Mouse (Mus musculus) induced T-regulatory cell, adult 2 months (primary cell): ENCODE data around the gene Zfp518b.
A peak's percentile ranks its signal among the peaks of the same experiment; 100 is the strongest.

Experiments
- DNase-seq: peaks from one replicate; pipeline ENCODE4 v3.0.0-alpha.2; 2012; ENCODE audit warnings: low read depth

The Zfp518b gene

DNA sequence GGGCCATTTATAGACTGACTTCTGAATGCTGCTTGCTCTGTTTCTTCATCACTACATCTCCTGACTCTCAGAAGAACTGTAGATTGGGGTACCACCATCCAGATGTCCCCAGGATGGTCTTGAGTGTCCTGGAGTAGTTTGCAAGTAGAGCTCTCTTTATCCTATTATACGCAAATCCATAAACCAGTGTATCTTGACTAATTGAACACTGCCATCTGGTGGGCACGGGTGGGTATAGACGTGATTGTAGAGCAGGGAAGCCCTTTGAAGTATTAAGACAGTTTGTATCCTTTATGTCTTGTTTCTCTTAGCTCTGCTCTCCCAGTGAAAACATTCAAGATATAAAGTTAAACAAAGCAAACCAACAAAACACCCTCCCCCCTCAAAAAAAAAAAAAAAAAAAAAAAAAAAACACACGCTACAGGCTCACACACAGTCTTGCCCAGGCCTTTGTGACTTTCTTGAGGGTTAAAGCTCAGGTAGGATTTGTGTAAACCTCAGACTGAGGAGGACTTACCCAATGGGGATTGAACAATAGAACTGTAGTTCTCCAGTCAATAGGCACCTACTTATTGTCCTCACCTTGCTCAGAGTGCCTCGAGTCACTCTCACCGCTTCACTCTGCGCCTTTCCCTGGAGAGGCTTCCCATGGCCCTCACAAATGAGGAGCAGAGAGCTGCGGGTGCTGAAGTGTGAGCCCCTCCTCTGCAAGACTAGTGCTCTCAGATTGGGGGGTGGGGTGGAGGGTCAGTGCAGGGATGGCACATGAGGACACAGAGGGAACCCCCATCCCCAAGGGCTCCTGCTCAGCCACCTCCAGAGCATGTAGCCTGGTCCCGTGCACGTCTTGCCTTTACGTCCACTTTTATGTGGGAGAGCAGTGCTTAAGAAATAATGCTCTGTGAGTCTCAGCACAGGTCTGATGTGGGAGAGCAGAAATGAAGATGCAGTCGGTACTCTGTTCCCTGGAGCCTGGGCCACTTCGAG lies 51.9 kb downstream of the Zfp518b start:
- DNase-seq = peak; percentile 81

DNA sequence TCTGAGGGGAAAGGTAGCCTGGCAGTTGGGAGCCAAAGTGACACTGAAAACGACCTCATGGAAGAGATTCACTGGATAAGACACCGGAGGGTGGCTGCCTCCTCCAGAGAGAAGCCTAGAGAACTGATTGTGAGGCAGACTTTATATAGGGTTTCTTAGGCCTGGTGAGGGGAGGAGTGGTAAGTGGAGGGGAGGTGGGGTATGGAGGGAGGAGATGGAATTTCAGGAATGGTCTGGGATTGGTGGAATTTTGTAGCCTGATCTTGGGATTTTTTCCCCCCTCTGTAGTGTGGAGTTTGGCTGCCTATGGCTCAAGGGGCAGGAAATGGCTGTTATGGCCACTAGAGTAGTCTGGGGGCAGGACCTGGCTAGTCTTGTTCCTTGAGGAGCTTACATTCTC lies 56.6 kb downstream of the Zfp518b start:
- no peak for DNase-seq

DNA sequence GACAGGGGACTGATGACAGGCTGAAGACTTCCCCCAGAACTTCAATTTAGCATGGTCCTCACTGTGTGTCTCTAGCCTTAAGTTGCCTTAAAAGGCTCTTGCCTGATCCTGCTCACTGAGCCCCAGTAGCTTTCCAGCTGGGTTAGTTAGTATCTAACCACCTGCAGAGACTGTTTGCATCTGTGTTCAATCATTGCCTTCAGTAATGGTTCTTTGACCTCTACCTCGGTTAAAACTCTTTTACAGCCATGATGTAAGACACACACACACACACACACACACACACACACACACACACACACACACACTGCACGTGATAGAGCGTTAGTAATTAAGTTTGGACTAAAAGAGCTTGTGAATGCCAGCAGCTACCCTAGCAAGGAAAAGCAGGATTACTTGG lies 57.7 kb downstream of the Zfp518b start:
- no peak for DNase-seq

DNA sequence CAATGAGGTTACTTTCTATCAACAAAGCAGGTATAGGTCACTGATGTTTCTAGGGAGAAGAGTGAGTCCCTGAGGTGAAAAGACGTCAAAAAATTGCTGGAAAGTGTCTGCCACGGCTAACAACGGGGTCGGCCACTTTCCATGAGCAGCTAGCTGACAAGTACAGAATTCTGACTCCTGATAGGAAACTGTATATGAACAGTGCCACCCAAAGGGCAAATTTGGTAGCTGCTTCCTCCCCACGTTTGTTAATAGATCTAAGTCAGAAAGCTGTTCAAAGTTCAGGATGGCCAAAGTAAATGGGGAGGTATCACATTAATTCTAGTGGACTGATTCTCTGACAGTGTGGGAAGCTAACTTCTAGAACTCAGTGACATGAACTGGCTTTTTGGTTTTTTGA lies 63.8 kb downstream of the Zfp518b start:
- peak; percentile 30 for DNase-seq

DNA sequence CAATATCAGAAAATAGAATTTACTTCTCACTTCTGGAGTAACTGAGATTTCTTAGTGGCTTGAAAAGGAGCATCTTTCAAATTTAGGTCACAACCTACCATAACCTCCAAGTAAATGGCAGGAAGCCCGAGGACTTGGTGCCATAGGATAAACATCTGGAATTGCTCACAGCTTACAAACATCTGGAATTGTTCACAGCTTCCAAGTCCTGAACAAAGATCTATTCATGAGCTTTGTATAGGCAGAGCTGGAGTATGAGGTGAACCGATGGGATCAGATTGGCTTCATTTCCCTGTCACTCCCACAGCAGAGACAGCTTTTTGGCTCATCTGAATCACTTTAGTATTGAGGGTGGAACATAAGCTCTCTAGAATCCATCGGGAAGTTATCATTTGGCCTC lies 65.7 kb downstream of the Zfp518b start:
- no peak for DNase-seq
